Mouse (Mus musculus) lung, postnatal 0 days (tissue): Measurements from ENCODE around the gene Fuz.

Experiments
- CTCF ChIP-seq: IDR thresholded peaks from 2 replicates; pipeline ENCODE4 v1.5.1; 2016; ENCODE audit warnings: antibody characterized with exemption, mild to moderate bottlenecking
- EP300 ChIP-seq: IDR thresholded peaks from 2 replicates; pipeline ENCODE4 v1.6.1; 2016; ENCODE audit warnings: antibody characterized with exemption, mild to moderate bottlenecking, control low read depth

DNA sequence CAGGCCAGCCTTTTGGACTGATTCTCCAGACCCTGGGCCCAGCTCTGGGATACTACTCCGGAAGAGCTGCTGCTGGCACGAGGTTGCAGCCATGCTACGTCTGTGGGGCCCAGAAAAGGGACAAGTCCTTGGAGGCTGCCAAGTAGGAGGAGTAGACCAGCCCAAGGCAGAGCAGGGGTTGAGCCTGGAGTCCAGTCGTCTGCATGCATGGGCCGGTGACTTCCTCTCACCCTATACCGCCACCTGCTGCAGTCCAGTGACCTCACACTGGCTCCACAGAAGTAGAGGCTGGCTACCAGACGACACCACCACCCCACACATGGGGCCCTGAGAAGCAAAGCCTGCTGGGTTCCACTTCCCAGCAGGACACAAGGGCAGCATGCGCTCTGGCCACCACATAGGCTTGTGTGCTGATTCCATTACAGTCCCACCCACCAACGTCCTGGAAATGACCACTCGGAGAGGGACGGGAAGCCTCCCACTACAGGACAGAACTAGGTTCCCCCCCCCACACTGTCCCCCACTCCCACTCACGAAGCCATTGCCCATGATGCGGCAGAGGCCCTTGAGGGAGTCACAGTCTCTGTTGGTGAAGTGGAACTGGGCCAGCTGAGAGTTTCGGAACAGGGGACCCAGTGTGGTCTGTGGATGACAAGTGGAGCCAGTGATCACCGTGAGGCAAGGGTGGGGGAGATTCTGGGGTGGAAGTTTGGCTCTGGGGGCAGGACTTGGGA lies 29.4 kb upstream of the Fuz start:
- peak; percentile 59 for TF ChIP-seq CTCF
- TF ChIP-seq EP300, result no peak
